Mouse (Mus musculus): ENCODE results near the gene Gja5.

The Gja5 gene

DNA sequence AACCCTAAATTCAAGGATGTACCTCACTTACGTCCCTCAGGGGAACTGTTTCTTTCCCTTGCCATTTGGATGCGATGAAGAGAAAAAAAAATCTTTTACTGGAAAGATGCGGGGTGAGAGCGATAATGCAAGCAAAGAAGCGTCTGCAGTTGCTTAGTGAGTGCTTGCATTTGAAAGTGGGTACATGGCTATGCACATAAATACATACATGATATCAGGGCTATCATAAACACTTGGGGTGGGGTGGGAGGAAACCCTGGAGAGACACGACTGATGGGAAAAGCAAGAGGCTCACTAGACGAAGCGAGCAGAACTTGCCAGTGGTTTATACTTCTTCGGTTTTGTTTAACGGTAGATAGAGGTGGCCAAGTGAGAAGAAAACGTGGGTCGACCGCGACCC is at the start of gene Gja5:
Gene Gja5, plus strand, starts transcription at position 301 of the 400 bp plus-strand sequence.
- DNase-seq (ENCODE audit: low read depth, low spot score) = no peak

DNA sequence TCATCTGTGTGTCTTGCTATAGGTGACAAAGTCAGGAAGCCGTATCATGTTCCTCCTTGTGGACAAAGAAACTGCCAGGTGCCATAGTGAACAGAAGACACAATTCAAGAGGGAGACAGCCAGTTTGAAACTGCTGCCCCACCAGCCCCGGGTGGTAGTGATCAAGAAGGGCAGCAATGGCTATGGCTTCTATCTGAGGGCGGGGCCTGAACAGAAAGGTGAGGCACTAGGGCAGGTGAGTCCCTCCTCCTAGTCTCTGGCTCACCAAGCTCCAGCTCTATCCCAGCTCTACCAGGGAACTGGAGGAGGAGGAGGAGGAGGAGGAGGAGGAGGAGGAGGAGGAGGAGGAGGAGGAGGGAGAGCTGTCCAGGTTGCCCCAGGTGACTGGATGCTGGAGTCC is 48.7 kb upstream of the Gja5 start:
- no peak for DNase-seq (ENCODE audit: low read depth, low spot score)

DNA sequence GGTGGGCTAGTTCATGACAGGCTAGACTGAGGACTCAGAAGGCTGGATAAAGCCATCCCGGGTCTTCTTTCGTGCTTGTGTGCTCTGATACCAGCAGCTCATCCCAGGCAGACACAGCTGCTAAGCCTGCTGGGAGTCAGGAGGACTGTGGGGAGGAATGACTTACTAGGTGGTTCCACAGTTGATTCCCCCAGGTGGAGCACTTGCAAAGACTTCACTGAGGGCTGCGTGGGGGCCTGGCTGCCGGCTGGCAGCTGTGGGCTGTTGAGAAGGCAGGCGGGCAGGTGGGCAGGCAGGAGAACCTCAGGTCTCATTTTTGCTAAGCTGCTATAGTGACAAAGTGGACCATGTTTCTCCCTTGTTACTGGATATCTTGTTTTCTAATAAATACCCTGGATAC is 44.0 kb upstream of the Gja5 start:
- no peak for DNase-seq (ENCODE audit: low read depth, low spot score)

DNA sequence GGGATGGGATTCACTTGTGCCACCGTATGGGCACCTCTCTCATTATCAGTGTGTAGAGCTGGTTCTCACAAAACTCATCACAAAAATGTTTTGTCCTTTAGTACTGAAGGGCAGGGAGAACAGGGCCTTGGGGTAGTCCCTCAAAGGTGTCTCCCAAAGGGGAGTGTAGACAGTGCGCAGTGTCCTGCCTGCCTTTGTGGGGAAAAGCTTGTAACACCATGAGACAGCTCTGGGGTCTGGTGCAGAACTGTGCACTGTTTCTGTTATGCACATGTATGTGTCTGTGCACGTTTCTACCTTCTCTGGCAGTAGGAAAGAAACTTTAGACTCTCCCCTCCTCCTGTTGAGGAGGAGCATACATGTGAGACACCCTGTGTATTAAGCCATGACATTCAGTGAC is 36.6 kb upstream of the Gja5 start:
- no peak for DNase-seq (ENCODE audit: low read depth, low spot score)

DNA sequence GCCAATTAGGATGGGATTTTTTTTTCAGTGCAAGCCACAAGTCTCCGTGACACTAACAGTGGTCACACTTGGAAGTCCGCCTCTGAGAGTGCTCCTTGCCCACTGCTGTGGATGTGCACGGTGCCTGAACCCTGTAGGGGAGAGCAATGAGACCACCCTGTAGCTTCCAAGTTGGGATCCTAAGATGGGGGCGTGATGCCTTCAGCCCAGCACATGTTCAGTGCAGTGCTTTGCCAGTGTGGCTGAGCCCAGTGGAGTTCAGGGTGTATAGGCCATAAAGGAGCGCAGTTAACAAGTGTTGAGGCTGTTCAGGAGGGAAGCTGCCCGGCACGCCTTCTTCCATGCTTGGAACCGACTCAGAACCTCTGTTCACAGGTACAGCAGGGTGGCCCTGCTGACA is 35.9 kb upstream of the Gja5 start:
- no peak for DNase-seq (ENCODE audit: low read depth, low spot score)

DNA sequence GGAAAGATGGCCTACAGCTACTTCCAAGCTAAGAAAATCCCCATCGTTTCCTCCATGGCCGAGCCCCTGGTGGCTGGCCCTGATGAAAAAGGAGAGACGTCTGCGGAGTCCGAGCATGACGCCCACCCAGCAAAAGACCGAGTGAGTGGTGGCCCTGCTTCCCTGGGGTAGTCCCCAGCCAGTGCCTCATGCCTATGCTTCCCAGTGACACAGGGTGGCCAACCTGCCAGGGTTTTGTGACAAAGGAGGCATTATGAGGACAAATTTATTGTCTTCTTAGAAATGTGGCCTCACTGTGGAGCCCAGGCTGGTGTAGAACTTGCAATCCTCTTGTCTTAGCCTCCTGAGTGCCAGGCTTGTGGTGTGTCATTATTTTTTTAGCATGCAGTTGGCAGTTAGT is 35.4 kb upstream of the Gja5 start:
- no peak for DNase-seq (ENCODE audit: low read depth, low spot score)

DNA sequence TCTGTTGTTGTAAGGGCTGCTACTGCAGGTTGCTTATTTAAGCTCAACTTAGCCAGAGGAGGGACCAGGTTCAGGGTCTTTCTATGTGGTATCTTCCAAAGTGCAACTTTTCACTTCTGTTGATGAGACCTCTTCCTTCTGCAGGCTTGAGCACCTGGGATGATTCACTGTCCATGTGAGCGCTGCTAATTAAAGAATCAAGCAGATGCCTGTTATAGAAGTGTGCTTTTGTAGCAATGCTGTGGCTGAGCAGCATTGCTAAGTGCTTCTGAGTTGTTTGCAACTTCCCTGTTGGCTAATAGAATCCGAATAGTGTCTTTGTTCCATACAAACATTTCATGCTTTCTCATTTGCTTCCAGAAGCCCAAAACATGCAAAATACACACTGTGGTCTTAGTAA is 34.2 kb upstream of the Gja5 start:
- DNase-seq (ENCODE audit: low read depth, low spot score) = no peak

DNA sequence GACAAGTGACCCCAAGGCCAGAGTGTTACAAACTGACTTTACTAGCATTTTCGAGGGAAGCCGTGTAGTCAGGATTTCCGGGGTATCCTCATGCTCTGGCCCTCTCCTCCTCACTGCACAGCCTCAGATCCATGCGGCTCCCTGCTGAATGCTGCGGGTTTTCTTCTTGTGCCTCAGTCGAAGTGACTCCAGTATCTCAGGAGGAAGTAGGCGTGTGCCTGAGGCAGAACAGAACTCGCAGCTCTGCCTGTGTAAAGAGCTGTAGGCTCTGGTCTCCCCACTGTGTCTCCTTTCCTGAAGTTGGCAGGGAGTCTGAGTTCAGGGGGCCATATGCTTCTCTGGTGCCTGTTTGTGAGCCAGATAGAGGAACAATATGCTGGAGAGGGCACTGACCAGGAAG is 33.4 kb upstream of the Gja5 start:
- DNase-seq (ENCODE audit: low read depth, low spot score) = no peak

DNA sequence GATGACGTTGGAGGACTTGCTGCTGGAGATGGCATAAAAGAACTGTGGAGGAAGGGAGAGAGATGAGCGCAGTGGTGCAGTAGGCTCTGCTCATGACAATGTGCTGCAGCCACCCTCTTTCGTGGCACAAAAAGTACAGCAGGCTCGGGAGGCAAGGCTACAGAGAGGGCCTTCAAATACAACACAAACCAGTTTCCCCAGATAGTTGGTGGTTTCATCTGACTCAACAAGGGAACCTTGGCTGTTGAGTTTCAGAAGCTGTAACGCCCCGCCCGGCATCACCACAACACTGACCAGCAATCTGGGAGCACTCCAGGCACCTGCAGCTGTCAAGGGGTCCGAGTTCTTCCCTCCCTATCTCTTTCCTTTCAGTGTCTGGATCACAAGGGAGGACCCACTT is 32.0 kb upstream of the Gja5 start:
- DNase-seq (ENCODE audit: low read depth, low spot score) = no peak

DNA sequence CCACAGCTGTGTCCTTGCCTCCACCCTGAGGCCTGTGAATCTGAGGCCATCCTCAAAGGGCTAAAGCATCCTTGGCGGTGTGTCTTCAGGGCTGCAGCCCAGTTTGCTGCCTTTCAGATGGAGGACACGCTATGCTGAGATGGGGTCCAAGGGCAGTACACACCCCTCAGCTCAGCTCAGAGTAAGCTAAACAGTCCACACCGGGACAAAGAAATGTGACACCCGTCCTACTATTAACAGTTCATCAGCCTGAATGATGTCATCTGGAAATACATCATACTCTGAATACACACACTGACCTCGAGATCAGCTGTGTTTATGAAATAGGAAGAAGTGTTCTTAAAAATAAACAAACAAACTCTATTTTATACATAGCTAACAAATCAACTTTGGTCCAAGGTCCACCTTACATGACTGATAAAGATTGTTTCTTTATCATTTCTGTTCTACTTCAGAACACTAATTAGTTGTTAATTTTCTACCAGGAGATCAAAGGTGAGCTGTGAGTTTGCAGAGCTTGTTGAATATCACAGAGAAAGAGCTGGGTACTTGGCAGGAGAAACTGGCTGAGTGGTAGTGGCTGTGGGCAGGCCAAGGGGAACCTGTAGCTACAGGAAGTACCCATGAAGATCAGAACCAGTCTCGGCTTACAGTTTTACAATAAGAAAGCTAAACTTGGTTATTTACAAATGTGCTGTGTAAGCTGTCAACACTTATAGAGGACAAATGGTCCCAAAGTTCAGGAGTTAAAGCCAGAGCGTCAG is 29.5 kb upstream of the Gja5 start:
- no peak for DNase-seq (ENCODE audit: low read depth, low spot score)

DNA sequence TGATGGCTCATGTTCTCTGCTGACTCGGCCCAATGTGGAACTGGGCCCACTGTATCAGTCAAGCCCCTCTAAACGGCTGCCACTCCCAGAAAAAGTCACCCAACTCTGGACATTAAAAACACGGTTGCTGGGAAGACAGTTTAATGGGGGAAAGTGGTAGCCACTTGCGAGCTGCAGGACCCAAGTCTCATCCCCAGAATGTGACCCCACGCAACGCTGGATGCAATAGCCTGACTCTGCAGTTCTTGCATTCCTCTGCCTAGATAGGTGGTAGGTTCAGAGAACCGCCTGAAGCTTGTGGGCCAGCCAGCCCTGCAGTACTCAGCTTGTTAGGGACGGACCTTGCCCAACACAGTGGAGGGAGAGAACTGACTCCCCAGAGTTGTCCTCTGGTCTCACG is 25.0 kb upstream of the Gja5 start:
- no peak for DNase-seq (ENCODE audit: low read depth, low spot score)

DNA sequence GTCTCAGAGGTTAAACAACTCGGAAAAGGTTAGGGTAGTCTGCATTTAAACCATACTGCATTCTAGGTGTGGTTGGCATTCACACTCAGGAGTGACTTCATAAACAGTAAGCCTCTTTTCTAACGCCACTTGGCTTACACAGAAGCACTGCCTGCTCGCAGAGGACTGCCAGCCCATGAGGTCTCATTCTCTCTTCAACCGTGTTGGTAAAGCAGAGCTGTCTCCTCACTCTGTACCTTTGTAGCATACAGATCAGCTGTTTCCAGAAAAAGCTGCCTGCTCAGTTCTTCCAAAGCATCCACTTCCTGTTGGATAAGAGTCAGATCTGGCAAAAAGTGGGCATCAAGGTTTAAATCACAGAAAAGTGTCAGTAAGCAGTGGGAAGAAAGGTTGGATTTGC is 24.1 kb upstream of the Gja5 start:
- DNase-seq (ENCODE audit: low read depth, low spot score) = no peak

DNA sequence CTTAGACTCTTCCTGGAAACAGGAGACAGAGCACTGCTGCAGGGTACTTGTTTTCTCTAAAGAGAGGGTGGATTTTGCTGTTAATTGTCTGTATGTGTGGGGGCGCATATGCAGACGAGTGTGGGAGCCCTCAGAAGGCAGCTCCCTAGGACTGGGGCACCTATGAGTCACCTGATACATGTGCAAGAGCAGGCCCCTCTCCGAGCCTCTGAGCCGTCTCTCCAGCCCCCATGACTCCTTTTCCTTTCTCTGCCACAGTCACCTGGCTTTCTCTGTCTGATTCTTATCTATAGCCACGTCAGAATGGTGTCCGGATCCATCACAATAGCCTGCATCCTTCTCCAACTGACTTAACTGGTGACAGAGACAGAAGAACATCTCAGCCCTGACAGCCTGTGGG is 22.9 kb upstream of the Gja5 start:
- no peak for DNase-seq (ENCODE audit: low read depth, low spot score)

DNA sequence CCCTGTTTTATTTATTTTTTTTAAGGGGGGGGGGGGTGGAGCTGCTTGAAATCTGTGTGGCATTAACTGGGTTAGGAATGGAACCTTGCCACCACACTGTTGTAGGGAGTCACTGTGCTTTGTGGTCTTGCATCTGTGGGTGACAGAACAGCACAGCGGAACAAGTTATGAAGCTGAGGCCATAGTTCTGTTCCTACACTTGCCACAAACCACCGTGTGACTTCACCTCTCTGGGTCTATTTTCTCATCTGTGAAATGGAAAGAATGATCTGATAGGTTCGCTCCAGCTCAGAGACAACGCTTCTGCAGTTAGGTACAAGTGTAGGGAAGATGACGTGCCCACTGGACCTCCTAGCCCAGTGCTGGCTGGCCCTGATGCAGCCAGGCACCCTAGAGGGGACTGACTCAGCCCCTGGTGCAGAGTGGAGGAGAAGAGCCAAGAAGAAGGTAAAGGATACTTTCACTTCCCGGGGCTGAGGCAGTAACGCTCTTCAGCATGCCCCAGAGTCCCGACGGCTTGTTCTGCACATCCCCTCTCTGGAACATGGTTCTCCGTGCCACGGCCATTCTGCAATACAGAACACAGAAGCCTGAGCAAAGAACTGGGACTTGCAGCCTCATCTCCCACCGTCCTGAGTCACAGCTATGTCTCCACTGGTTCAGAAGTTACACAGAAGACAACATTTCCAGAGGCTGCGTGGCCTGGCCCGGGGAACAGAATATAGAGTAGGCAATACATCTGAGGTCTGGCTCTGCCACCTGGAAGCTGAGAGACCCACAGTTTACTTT is 22.2 kb upstream of the Gja5 start:
- DNase-seq (ENCODE audit: low read depth, low spot score) = no peak

DNA sequence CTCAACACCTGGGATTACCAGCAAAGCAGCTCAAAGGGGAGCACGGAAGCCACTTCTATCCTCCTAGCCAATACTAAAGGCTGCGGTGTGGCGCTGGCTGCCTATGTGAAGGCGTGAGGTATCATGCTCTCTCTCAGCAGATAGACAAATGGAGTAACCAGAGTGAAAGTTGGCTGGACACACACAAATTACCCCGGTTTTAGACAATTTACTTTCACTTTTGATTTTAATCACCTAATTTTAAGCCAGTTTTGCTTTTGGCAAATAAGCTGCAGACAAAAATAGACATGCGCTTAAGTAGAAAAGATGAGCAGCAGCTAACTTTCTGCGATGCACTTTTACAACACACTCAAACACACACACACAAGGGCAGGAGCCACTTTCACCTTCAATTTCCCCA is 20.8 kb upstream of the Gja5 start:
- DNase-seq (ENCODE audit: low read depth, low spot score) = no peak

DNA sequence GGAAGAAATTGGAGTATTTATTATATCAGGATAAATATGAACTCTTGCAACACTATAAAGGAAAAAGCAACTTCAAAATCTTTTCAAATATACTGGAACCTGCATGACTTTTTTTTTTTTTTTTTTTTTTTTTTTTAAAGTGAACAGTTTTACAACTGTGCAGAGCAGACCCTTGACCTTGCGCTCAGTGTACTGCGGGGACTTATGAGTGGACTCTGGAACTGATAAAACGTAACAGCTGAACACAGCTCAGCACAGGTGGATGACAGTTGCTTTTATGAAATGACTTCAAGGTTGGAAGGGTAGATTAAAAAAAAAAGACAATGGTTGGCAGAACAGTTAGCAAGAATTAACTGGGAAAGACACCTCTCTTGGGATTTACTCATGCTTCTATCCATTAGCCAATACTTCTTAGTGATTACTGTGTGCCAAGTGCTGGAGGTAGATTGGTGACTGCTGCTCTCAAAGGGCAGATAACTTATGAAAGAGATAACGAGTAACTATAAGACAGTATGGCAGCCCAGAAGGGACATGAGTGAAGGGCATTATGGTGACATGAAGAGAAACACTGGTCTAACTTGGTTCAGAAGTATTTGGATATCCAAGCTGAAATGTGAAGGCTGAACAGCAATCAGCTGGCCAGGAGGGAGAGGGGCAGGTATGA is 2.0 kb upstream of the Gja5 start:
- no peak for DNase-seq (ENCODE audit: low read depth, low spot score)

DNA sequence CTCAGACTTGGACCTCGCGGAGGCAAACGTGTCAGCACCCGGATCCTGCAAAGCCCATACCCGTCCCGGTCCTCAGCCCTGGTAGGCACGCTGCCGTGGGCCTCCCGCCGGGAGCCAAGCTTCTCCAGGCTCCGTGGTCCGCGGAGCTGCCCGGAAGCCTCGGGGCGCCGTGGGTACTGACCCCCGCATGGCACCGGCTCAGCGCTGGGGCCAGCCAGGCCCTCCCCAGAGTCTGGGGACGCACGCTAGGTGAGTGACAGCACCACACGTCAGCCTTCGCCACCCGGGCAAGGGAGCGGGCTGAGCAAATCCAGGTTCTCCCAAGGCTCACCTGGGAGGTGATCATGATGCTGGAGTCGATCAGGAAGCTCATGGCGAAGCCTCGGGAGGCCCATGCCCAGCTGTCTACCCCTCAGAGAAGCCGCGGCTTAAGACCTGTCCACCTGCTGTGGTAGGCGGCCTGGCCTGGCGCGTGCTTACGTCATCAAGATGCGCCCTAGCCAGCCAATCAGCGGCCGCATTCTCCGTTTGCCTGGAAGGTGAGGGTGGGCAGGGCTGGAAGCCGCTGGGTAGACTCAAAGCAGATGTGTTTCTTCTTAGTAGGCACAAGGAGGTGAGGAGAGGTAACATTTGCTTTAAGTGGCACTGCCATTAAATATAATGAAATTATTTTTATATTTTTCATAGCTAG is 503 bp downstream of the Gja5 start, which contains the start of gene Gpr89:
Gene Gpr89, minus strand, starts transcription at position 496 of the 691 bp plus-strand sequence.
- peak; percentile 85 for DNase-seq (ENCODE audit: low read depth, low spot score)

DNA sequence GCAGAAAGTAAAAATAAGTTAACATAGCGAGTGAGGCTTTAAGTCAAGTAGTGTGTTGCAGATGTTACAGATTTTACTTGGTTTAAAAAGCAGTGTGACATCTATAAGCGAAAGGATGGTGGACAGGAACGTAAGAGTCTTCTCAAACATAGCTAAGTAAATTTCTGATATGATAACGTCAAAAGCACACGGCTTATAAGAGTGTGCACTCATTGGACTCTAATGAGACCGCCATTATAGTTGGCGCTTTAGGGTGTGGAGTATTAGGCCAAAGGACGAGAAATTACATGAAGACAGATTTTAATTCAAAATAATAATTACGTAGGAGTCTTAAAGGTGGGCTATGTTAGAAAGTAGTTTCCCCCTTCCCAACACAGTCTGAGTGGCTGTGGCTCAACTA is 1.1 kb downstream of the Gja5 start:
- DNase-seq (ENCODE audit: low read depth, low spot score) = no peak

DNA sequence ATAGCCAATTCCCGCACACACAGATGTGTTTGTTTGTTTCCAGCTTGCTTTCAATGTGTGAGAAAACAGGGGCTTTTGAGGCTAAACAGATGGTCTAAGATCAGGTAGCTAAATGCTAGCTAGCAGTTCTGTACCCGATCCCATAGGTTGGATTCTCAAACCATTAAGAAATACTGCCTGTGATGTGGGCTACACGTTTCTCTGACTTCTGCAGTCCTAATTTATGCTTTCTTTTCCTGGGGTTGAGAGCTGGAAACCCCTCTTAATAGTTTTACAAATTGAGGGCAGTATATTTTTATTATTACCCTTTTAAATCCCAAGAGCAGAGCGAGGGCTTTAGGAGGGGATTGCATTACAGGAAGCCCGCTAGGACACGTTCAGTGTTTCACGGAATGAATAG is 16.5 kb downstream of the Gja5 start:
- no peak for DNase-seq (ENCODE audit: low read depth, low spot score)

DNA sequence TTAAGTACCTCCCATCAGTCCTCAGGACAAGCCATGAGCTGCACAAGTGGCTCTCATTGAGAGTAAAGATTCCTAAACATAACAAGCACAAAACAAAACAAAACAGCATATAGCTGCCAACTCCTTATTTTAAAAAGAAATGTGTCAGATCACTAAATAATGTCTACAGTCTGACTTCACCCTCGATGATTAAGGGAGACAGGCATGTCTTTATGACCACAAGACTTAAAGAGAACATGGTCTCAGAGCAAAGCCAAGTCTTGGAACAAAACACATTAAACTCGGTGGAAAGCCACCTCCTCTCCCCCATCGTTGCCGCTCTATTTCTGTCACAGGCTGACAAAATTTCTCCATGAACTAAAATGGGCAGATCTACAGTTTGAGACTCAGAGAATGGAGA is 20.1 kb downstream of the Gja5 start:
- DNase-seq (ENCODE audit: low read depth, low spot score) = no peak

DNA sequence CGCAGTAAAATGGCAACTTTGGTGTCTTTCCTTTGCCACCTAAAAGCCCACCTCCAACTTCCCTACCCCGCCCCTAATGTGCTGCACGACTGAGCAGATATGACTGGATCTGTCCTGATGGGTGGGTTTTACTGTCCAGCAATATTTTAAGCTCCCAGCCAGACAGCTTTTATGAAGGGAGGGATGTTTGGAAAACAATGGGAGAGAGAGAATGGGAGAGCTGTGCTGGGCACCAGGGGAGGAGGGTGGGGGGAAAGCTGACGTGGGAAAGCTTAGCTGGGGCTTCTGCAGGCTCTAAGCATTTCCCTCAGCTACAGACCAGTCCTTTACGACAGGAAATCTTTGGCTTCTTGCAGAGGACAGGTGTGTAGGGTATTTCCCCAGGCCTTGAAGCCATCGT is 21.4 kb downstream of the Gja5 start, which contains the start of gene Gja8:
Gene Gja8, minus strand, starts transcription at position 101 of the 400 bp plus-strand sequence.
- DNase-seq (ENCODE audit: low read depth, low spot score) = no peak

DNA sequence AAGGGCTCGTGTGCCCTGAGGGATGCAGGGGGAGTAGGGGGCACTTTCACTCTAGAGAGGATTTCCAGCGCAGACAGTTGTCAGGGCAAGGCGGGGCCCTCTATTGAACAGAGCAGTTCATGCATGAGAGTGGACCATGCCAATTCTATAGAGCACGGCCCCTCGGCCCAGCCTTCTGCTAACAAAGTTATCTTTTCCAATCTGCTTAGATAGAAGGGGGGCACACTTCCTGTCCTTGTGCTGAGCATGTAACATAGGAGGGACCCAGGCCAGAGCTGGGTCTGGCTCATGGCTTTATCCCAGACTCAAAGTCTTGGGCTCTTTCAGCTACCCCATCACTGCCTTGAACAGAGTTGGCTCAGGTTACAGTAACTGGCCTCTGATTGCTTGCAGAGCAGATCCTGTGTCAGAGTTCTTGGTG is 26.8 kb downstream of the Gja5 start:
- DNase-seq (ENCODE audit: low read depth, low spot score) = no peak

Data from skeletal muscle tissue, adult 2 months (tissue).